Mouse (Mus musculus) heart, postnatal 0 days (tissue): Measurements from ENCODE around the gene Tgoln1. TPM values are rescaled to one million over a fixed set of nuclear protein-coding genes. Genes with fewer than 3 reads are reported as not detected.

Experiments
- ATAC-seq: fragments of 200-750 bp; cut with Nextera tagmentation; 2 replicates; pipeline ENCODE4 v1.8.0; 2017; ENCODE audit warnings: low read depth, moderate number of reproducible peaks, moderate library complexity; ENCODE audit not compliant: insufficient read depth
- DNase-seq: peaks from one replicate; pipeline ENCODE4 v3.0.0-alpha.2; 2016; ENCODE audit warnings: low spot score
- H3K27ac ChIP-seq: fragments of 300-500 bp; sonication (generic); 2 replicates; pipeline ENCODE4 v1.5.1; 2014; ENCODE audit warnings: low read depth, mild to moderate bottlenecking
- H3K27me3 ChIP-seq: fragments of 300-500 bp; sonication (generic); 2 replicates; pipeline ENCODE4 v1.6.1; 2014; ENCODE audit warnings: low read length, mixed read lengths; ENCODE audit not compliant: control insufficient read depth, insufficient read depth
- H3K36me3 ChIP-seq: fragments of 300-500 bp; sonication (generic); replicated peaks from 2 replicates; pipeline ENCODE4 v1.6.1; 2014; ENCODE audit warnings: low read length, mixed read lengths; ENCODE audit not compliant: control insufficient read depth, insufficient read depth
- H3K4me1 ChIP-seq: fragments of 300-500 bp; sonication (generic); 2 replicates; pipeline ENCODE4 v1.6.1; 2014; ENCODE audit warnings: antibody characterized with exemption; ENCODE audit not compliant: control insufficient read depth, insufficient read depth
- H3K4me2 ChIP-seq: fragments of 300-500 bp; sonication (generic); 2 replicates; pipeline ENCODE4 v1.6.1; 2014; ENCODE audit warnings: low read depth, mild to moderate bottlenecking, low read length, moderate library complexity
- H3K4me3 ChIP-seq: fragments of 300-500 bp; sonication (generic); 2 replicates; pipeline ENCODE4 v1.5.1; 2014; ENCODE audit warnings: low read depth, low read length
- H3K9ac ChIP-seq: fragments of 300-500 bp; sonication (generic); replicated peaks from 2 replicates; pipeline ENCODE4 v1.6.1; 2014; ENCODE audit warnings: low read depth, low read length, mixed read lengths
- H3K9me3 ChIP-seq: fragments of 300-500 bp; sonication (generic); replicated peaks from 2 replicates; pipeline ENCODE4 v1.6.1; 2016; ENCODE audit warnings: low read length; ENCODE audit not compliant: control insufficient read depth
- CTCF ChIP-seq: IDR thresholded peaks from 2 replicates; pipeline ENCODE4 v1.5.1; 2016; ENCODE audit warnings: antibody characterized with exemption, control low read depth, low read depth
- EP300 ChIP-seq: IDR thresholded peaks from 2 replicates; pipeline ENCODE4 v1.6.1; 2016; ENCODE audit warnings: antibody characterized with exemption, low read depth
- WGBS: fragments of 180-500 bp; shearing (Covaris S2); extraction: QIAGEN DNeasy Blood & Tissue Kit; methylation state at CpG from one replicate; pipeline ENCODE4 v1.1.7; 2014; 5-methylcytosine and 5-hydroxymethylcytosine counted together
- polyA plus RNA-seq: library from polyadenylated mRNA; unstranded; fragments of >200 nt; fragmentation: Nextera tagmentation; extraction: Ambion mirVana; gene quantifications from 2 replicates; pipeline ENCODE4 v1.2.1, GENCODE M21; 2015
- total RNA-seq: library from RNA; depleted of rRNA; stranded (reverse); fragments of >200 nt; gene quantifications from 2 replicates; pipeline ENCODE4 v1.2.3, GENCODE M21; 2014; ENCODE audit warnings: low replicate concordance

Gene Tgoln1
- total and polyA plus RNA-seq, 2 experiments from 2014 or later = 16.4 to 21.3 TPM

DNA sequence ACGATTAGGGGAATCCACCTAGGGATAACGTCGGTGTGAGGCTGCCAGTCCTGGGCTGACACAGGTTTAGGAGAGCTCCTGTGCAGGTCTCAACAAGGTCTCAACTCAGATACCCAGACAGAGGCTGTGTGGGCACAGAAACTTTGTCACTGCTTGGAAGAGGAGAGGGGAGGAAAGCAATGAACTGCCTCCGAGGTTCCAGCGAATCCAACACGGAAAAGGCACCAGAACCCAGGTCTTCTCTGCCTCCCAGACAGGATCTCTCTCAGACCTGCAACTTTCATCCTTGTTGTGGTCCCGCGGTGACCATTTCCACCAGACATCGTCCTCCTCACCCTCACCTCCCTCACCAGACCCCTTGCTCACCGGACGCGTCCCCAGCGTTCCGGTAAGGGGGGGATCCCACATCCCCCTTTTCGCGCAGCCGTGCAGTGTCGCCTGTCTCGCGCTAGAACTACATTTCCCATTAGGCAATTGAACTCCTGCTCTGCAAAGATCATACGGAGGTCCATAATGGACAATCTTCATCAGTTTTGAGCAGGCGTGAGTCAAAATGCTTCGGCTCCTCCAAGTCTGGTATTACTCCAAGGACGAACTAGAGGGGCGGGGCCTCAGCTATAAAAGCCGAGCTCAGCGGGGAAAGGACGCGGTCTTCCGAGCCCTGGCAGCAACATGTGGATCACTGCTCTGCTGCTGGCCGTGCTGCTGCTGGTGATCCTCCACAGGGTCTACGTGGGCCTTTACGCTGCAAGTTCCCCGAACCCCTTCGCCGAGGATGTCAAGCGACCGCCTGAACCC, 18.6 kb downstream of the Tgoln1 start, which contains the start of the genes Elmod3 and Retsat:
Gene Elmod3, minus strand, starts transcription at position 458 of the 798 bp plus-strand sequence.
Gene Retsat, plus strand, starts transcription at position 520 of the 798 bp plus-strand sequence.
- WGBS = under 1% methylated on average over 38 of the region's 38 CpGs
- no peaks in the 10 kb centered on the region for H3K27me3 ChIP-seq
- H3K9ac ChIP-seq = peak within 1 kb of the TSS; percentile 63
- DNase-seq = peak; percentile 99
- H3K36me3 ChIP-seq = peaks cover 11% of the 10 kb centered on the region; the same call in 1 of the 2 replicates
- peak within 1 kb of the TSS; percentile 96 for H3K27ac ChIP-seq
- peak within 1 kb of the TSS; percentile 77 for H3K4me2 ChIP-seq
- ATAC-seq = peak; percentile 88
- no peaks in the 10 kb centered on the region for H3K9me3 ChIP-seq
- TF ChIP-seq CTCF (no peak), EP300 (peak; percentile 72; the same call in 1 of the 2 replicates)
- H3K4me3 ChIP-seq = peak within 1 kb of the TSS; percentile 62
- peaks cover 19% of the 10 kb centered on the region for H3K4me1 ChIP-seq

DNA sequence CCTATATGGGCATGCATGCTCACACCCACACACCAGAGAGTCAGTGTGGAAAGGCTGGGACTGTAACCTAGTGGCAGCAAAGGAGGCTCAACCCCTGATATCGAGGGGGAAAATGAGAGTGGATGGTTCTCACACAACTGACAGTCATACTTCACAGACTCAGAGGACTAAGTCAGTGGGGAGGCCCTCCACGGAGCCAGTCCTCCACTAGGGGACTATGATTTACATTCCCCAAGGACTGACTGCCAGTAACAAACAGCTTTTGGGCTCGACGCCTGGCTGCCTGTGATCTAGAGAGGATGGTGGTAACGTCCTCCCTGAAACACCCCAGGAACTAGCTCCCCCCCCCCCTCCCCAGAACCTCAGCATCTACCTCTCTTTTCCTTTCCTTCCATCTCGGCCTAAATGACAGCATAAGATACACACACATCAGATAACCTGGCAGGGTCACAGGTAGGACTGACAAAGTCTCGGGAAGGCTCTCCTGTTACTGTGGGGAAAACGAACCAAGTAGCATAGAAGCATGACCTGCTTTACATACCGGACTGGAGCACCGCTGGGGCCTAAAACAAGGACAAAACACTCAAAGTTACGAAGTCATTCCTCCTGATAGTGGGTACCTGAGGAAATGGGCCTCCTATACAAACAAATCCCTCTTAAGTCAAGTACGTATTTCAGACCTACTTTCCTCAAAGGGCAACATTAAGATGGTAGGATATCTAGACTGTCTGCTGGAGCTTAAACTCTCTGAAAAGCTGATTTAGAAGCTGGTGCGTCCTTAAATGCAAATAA, 19.5 kb downstream of the Tgoln1 start:
- no peaks in the 10 kb centered on the region for H3K27me3 ChIP-seq
- peak; percentile 30 for DNase-seq
- peaks cover 11% of the 10 kb centered on the region for H3K36me3 ChIP-seq
- TF ChIP-seq CTCF (no peak), EP300 (no peak)
- no peak for ATAC-seq
- peak overlapping the region; percentile 62 for H3K4me3 ChIP-seq
- H3K27ac ChIP-seq = peak overlapping the region; percentile 49; the same call in 1 of the 2 replicates
- 44% methylated on average over 13 of the region's 13 CpGs for WGBS
- peak overlapping the region; percentile 77 for H3K4me2 ChIP-seq
- H3K9ac ChIP-seq = peak overlapping the region; percentile 63
- H3K9me3 ChIP-seq = no peaks in the 10 kb centered on the region
- peaks cover 19% of the 10 kb centered on the region for H3K4me1 ChIP-seq

DNA sequence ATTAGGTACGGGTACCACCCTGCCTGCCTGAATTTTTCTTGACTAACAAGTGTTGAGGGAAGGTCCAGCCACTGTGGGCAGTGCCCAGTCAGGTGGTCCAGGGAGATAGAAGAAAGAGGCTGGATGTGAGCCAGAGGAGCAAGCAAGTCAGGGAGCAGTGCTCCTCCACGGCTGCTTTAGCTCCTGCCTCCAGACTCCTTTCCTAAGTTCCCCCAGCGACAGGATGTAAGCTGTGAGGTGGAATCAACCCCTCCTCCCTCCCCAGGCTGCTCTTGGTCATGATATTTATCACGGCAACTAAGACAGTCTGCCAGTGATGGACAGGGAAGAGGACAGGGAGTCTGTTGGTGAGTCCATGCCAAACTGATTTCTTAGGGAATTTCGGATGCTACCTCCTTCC, 22.9 kb downstream of the Tgoln1 start:
- no peak for ATAC-seq

DNA sequence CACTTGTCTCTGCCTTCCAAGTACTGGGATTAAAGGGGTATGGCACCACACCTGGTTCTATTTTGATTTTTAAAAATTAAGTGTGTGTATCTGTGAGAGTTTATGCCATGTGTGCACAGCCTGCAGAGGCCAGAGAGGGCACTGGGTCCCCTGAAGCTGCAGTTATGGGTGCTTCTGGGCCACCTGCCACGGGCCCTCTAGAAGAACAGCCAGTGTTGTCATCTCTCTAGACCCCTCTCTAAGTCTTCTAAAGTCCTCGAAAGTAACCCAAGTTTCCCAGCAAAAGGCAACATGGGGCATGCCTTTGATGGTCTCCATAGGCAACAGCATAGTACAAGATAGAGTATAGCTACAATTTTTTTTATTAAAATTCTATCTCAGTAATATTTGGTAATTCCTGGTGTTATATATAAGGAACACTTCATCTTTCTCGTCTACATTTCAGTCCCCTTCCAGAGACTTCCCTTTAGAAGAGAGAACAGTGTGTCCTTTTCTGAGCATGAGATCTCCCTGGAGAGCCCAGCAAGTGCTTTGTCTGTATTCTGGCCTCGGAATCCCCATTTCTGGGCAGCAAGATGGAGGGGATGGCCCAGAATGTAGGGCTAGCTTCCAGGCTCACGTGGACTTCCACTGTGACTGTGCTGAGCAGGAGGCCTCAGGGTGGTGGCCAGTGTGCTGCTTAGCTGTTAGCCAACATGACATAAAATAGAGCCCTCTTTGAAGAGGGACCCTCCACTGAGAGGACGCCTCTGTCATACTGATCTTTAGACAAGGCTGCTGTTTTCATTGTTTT, 23.6 kb downstream of the Tgoln1 start:
- Histone ChIP-seq H3K4me1 (peaks cover 12% of the 10 kb centered on the region), H3K9ac (no peak overlapping the region), H3K27me3 (no peaks in the 10 kb centered on the region), H3K4me2 (no peak overlapping the region), H3K27ac (no peak overlapping the region), H3K36me3 (peaks cover 11% of the 10 kb centered on the region), H3K4me3 (no peak overlapping the region), H3K9me3 (no peaks in the 10 kb centered on the region)
- TF ChIP-seq CTCF (no peak), EP300 (no peak)
- WGBS = 70% methylated on average over 6 of the region's 6 CpGs
- DNase-seq (no peak), ATAC-seq (no peak)

More for the DNA sequence above, 22.9 kb downstream of the Tgoln1 start:
- WGBS = 37% methylated on average over 5 of the region's 5 CpGs
- H3K27ac ChIP-seq = no peak overlapping the region
- no peak overlapping the region for H3K4me2 ChIP-seq
- no peaks in the 10 kb centered on the region for H3K9me3 ChIP-seq
- no peaks in the 10 kb centered on the region for H3K27me3 ChIP-seq
- no peak overlapping the region for H3K9ac ChIP-seq
- H3K4me1 ChIP-seq = peaks cover 12% of the 10 kb centered on the region
- H3K4me3 ChIP-seq = no peak overlapping the region
- TF ChIP-seq EP300 = no peak
- no peak for TF ChIP-seq CTCF
- DNase-seq = no peak
- H3K36me3 ChIP-seq = peaks cover 11% of the 10 kb centered on the region

DNA sequence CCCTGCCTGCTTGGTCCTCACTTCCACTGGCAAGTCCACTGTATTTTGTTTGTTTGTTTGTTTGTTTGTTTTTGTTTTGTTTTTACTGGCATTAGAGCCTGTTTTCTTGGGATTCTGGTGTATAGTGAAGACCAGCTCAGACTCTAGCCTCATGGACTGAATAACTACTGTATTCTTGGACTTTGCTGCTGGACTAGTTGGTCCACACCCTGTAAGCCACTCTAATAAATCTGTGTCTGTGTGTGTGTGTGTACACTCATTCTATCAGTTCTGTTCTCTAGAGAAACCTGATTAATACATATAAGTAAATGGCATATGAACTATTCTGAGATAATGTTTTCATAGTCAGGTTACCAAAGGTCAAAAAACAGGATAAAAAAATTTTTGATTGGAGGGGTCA, 26.7 kb downstream of the Tgoln1 start:
- ATAC-seq (no peak), DNase-seq (no peak)
- Histone ChIP-seq H3K9me3 (no peaks in the 10 kb centered on the region), H3K27ac (no peak overlapping the region), H3K27me3 (no peaks in the 10 kb centered on the region), H3K4me3 (no peak overlapping the region), H3K36me3 (peaks cover 23% of the 10 kb centered on the region), H3K4me1 (no peaks in the 10 kb centered on the region), H3K9ac (no peak overlapping the region), H3K4me2 (no peak overlapping the region)
- no peak for TF ChIP-seq EP300
- TF ChIP-seq CTCF = no peak
